Mouse (Mus musculus): ENCODE data around the gene Stmn3. TPM values are rescaled to one million over a fixed set of nuclear protein-coding genes. Genes with fewer than 3 reads are reported as not detected.

Stmn3 gene
- polyA plus RNA-seq, 1 experiment from 2014 or later = 0.18 TPM

GRCm38 (mm10) chr2:181279968-181280367 is 34.3 kb downstream of the Stmn3 start:
- Histone ChIP-seq H3K27me3 (replicated peaks) (no peaks in the 10 kb centered on the region), H3K9me3 (replicated peaks) (no peaks in the 10 kb centered on the region), H3K4me2 (no peak overlapping the region), H3K9ac (no peak overlapping the region), H3K36me3 (peaks cover 86% of the 10 kb centered on the region), H3K27ac (no peak overlapping the region), H3K4me1 (peaks cover 30% of the 10 kb centered on the region), H3K4me3 (no peak overlapping the region)
- no peak for ATAC-seq
- WGBS (ENCODE audit: insufficient replicate concordance) = 68% methylated on average over 1 of the region's 1 CpGs

- Histone ChIP-seq H3K4me1 (peaks cover 18% of the 10 kb centered on the region), H3K4me2 (no peak overlapping the region), H3K9ac (no peak overlapping the region), H3K4me3 (no peak overlapping the region), H3K36me3 (peaks cover 88% of the 10 kb centered on the region), H3K27ac (no peak overlapping the region), H3K27me3 (replicated peaks) (no peaks in the 10 kb centered on the region), H3K9me3 (replicated peaks) (no peaks in the 10 kb centered on the region)
- peak; percentile 50; the same call in 1 of the 2 replicates for ATAC-seq
- WGBS (ENCODE audit: insufficient replicate concordance) = 58% methylated on average over 3 of the region's 3 CpGs
Observed at GRCm38 (mm10) chr2:181277866-181278265, 36.4 kb downstream of the Stmn3 start.

DNA sequence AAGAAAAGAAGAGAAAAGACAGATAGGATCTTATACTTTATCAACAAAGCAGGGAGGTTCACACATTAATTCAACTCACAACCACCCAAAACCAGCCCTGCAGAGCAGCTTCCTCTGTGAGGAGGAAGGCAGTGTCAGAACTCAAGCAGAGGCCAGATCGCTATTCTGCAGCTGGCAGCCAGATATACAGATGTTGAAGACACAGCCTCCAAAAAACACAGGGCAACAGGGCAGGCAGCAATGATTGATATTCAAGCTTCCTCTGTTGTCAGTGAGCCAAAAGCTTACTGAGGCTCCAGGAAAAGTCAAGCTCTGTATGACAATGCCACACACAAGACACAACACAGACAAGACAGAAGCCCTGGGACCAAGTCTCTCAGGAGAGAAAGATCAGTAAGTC is 37.5 kb downstream of the Stmn3 start:
- WGBS (ENCODE audit: insufficient replicate concordance) = 88% methylated on average over 1 of the region's 1 CpGs
- no peaks in the 10 kb centered on the region for H3K9me3 ChIP-seq (replicated peaks)
- ATAC-seq = no peak
- peaks cover 15% of the 10 kb centered on the region for H3K4me1 ChIP-seq
- no peak overlapping the region for H3K4me3 ChIP-seq
- no peak overlapping the region for H3K4me2 ChIP-seq
- H3K36me3 ChIP-seq = peaks cover 85% of the 10 kb centered on the region
- 0 out of 2 replicates have a peak overlapping the region, but pooled peaks have one; percentile 36 for H3K27ac ChIP-seq
- no peak overlapping the region for H3K9ac ChIP-seq
- no peaks in the 10 kb centered on the region for H3K27me3 ChIP-seq (replicated peaks)

- peaks cover 87% of the 10 kb centered on the region for H3K36me3 ChIP-seq
Observed at GRCm38 (mm10) chr2:181274639-181275038, 39.7 kb downstream of the Stmn3 start.

GRCm38 (mm10) chr2:181273829-181274228 is 40.5 kb downstream of the Stmn3 start:
- H3K27ac ChIP-seq = no peak overlapping the region
- WGBS (ENCODE audit: insufficient replicate concordance) = 84% methylated on average over 2 of the region's 2 CpGs

More at GRCm38 (mm10) chr2:181274639-181275038, 39.7 kb downstream of the Stmn3 start:
- Histone ChIP-seq H3K9me3 (replicated peaks) (no peaks in the 10 kb centered on the region), H3K27me3 (replicated peaks) (no peaks in the 10 kb centered on the region), H3K4me3 (no peak overlapping the region), H3K27ac (no peak overlapping the region), H3K4me2 (no peak overlapping the region), H3K9ac (no peak overlapping the region), H3K4me1 (peaks cover 15% of the 10 kb centered on the region)
- WGBS (ENCODE audit: insufficient replicate concordance) = 67% methylated on average over 4 of the region's 4 CpGs
- no peak for ATAC-seq

GRCm38 (mm10) chr2:181272092-181272491 is 42.2 kb downstream of the Stmn3 start:
- H3K36me3 ChIP-seq = peaks cover 88% of the 10 kb centered on the region
- H3K9me3 ChIP-seq (replicated peaks) = no peaks in the 10 kb centered on the region
- no peak overlapping the region for H3K4me3 ChIP-seq
- H3K27ac ChIP-seq = no peak overlapping the region
- H3K4me1 ChIP-seq = 0 out of 2 replicates have a peak, but pooled peaks cover 3% of the 10 kb centered on the region
- no peak overlapping the region for H3K9ac ChIP-seq
- H3K4me2 ChIP-seq = no peak overlapping the region
- 92% methylated on average over 2 of the region's 2 CpGs for WGBS (ENCODE audit: insufficient replicate concordance)
- no peaks in the 10 kb centered on the region for H3K27me3 ChIP-seq (replicated peaks)
- no peak for ATAC-seq

More at GRCm38 (mm10) chr2:181273829-181274228, 40.5 kb downstream of the Stmn3 start:
- Histone ChIP-seq H3K4me2 (no peak overlapping the region), H3K27me3 (replicated peaks) (no peaks in the 10 kb centered on the region), H3K36me3 (peaks cover 88% of the 10 kb centered on the region), H3K4me3 (no peak overlapping the region), H3K4me1 (peaks cover 15% of the 10 kb centered on the region), H3K9ac (no peak overlapping the region), H3K9me3 (replicated peaks) (no peaks in the 10 kb centered on the region)
- ATAC-seq = no peak

- H3K9me3 ChIP-seq (replicated peaks) = no peaks in the 10 kb centered on the region
- no peak for ATAC-seq
- WGBS (ENCODE audit: insufficient replicate concordance) = 96% methylated on average over 2 of the region's 2 CpGs
Observed at GRCm38 (mm10) chr2:181266839-181267238, 47.5 kb downstream of the Stmn3 start.

More at GRCm38 (mm10) chr2:181266839-181267238, 47.5 kb downstream of the Stmn3 start:
- no peaks in the 10 kb centered on the region for H3K4me1 ChIP-seq
- no peak overlapping the region for H3K4me3 ChIP-seq
- no peaks in the 10 kb centered on the region for H3K27me3 ChIP-seq (replicated peaks)
- H3K27ac ChIP-seq = no peak overlapping the region
- peaks cover 93% of the 10 kb centered on the region for H3K36me3 ChIP-seq
- no peak overlapping the region for H3K9ac ChIP-seq
- no peak overlapping the region for H3K4me2 ChIP-seq

Other genes starting within 250 kb of the Stmn3 start
- 0.08 and 0.26 TPM in 2 replicates for gene Kcnq2, start 179.2 kb downstream of the Stmn3 start, polyA plus RNA-seq (2016; fragmentation: Nextera tagmentation; extraction: Ambion mirVana)
- not detected in 2 replicates for gene Eef1a2, start 157.5 kb downstream of the Stmn3 start, polyA plus RNA-seq (2016; fragmentation: Nextera tagmentation; extraction: Ambion mirVana)
- gene Ppdpf, start 127.3 kb downstream of the Stmn3 start, polyA plus RNA-seq (2016; fragmentation: Nextera tagmentation; extraction: Ambion mirVana) = 114 and 115 TPM in 2 replicates
- 0.04 TPM in 1 of 2 replicates, not detected in the other for gene Ptk6, start 111.7 kb downstream of the Stmn3 start, polyA plus RNA-seq (2016; fragmentation: Nextera tagmentation; extraction: Ambion mirVana)
- 0.07 and 0.29 TPM in 2 replicates for gene Srms, start 101.3 kb downstream of the Stmn3 start, polyA plus RNA-seq (2016; fragmentation: Nextera tagmentation; extraction: Ambion mirVana)
- 0.11 and 0.26 TPM in 2 replicates for gene Fndc11, start 94.5 kb downstream of the Stmn3 start, polyA plus RNA-seq (2016; fragmentation: Nextera tagmentation; extraction: Ambion mirVana)
- 1.7 and 1.8 TPM in 2 replicates for gene Helz2, start 72.5 kb downstream of the Stmn3 start, polyA plus RNA-seq (2016; fragmentation: Nextera tagmentation; extraction: Ambion mirVana)
- gene Gmeb2, start 26.5 kb downstream of the Stmn3 start, polyA plus RNA-seq (2016; fragmentation: Nextera tagmentation; extraction: Ambion mirVana) = 13.0 and 14.4 TPM in 2 replicates
- gene Rtel1, start 5.2 kb upstream of the Stmn3 start, polyA plus RNA-seq (2016; fragmentation: Nextera tagmentation; extraction: Ambion mirVana) = 39.8 and 40.4 TPM in 2 replicates
- 22.6 and 23.9 TPM in 2 replicates for gene Zgpat, start 50.4 kb upstream of the Stmn3 start, polyA plus RNA-seq (2016; fragmentation: Nextera tagmentation; extraction: Ambion mirVana)
- 34.4 and 36.7 TPM in 2 replicates for gene Arfrp1, start 50.9 kb upstream of the Stmn3 start, polyA plus RNA-seq (2016; fragmentation: Nextera tagmentation; extraction: Ambion mirVana)
- gene Lime1, start 65.6 kb upstream of the Stmn3 start, polyA plus RNA-seq (2016; fragmentation: Nextera tagmentation; extraction: Ambion mirVana) = 10.3 and 12.1 TPM in 2 replicates
- 15.5 and 16.9 TPM in 2 replicates for gene Zbtb46, start 144.9 kb upstream of the Stmn3 start, polyA plus RNA-seq (2016; fragmentation: Nextera tagmentation; extraction: Ambion mirVana)
- 0.12 TPM in 1 of 2 replicates, not detected in the other for gene Abhd16b, start 178.7 kb upstream of the Stmn3 start, polyA plus RNA-seq (2016; fragmentation: Nextera tagmentation; extraction: Ambion mirVana)
- gene Tpd52l2, start 182.6 kb upstream of the Stmn3 start, polyA plus RNA-seq (2016; fragmentation: Nextera tagmentation; extraction: Ambion mirVana) = 93.4 and 95.8 TPM in 2 replicates
- gene Dnajc5, start 206.0 kb upstream of the Stmn3 start, polyA plus RNA-seq (2016; fragmentation: Nextera tagmentation; extraction: Ambion mirVana) = 43.6 and 45.0 TPM in 2 replicates